Mouse (Mus musculus) limb, embryonic 14.5 days (tissue): ENCODE data around the gene Odf3b. TPM values are rescaled to one million over a fixed set of nuclear protein-coding genes. Genes with fewer than 3 reads are reported as not detected.
A peak's percentile ranks its signal among the peaks of the same experiment; 100 is the strongest.

Experiments used
- ATAC-seq: fragments of 200-750 bp; cut with Nextera tagmentation; 2 replicates; pipeline ENCODE4 v1.8.0; 2017; ENCODE audit warnings: low read depth, moderate number of reproducible peaks, moderate TSS enrichment; ENCODE audit not compliant: low FRiP score
- DNase-seq: peaks from one replicate; pipeline ENCODE4 v3.0.0-alpha.2; 2015; ENCODE audit warnings: low spot score
- H3K27ac ChIP-seq: fragments of 300-500 bp; sonication (generic); replicated peaks from 2 replicates; pipeline ENCODE4 v1.5.1; 2014; ENCODE audit warnings: low read depth, mild to moderate bottlenecking, low read length, moderate library complexity, mixed read lengths
- H3K27me3 ChIP-seq: fragments of 300-500 bp; sonication (generic); 2 replicates; pipeline ENCODE4 v1.6.1; 2014; ENCODE audit warnings: low read length, mixed read lengths; ENCODE audit not compliant: control insufficient read depth, insufficient read depth
- H3K36me3 ChIP-seq: fragments of 300-500 bp; sonication (generic); 2 replicates; pipeline ENCODE4 v1.6.1; 2014; ENCODE audit warnings: mild to moderate bottlenecking, low read length, moderate library complexity, mixed read lengths; ENCODE audit not compliant: control insufficient read depth, insufficient read depth
- H3K4me1 ChIP-seq: fragments of 300-500 bp; sonication (generic); 2 replicates; pipeline ENCODE4 v1.6.1; 2014; ENCODE audit warnings: antibody characterized with exemption, low read length, mixed read lengths; ENCODE audit not compliant: control insufficient read depth, insufficient read depth
- H3K4me2 ChIP-seq: fragments of 300-500 bp; sonication (generic); replicated peaks from 2 replicates; pipeline ENCODE4 v1.6.1; 2014; ENCODE audit warnings: low read depth, mild to moderate bottlenecking, low read length, moderate library complexity; ENCODE audit not compliant: severe bottlenecking
- H3K4me3 ChIP-seq: fragments of 300-500 bp; sonication (generic); replicated peaks from 2 replicates; pipeline ENCODE4 v1.5.1; 2014; ENCODE audit warnings: low read length
- H3K9ac ChIP-seq: fragments of 300-500 bp; sonication (generic); 2 replicates; pipeline ENCODE4 v1.6.1; 2014; ENCODE audit warnings: mild to moderate bottlenecking, low read depth, low read length, moderate library complexity; ENCODE audit not compliant: severe bottlenecking
- H3K9me3 ChIP-seq: fragments of 300-500 bp; sonication (generic); 2 replicates; pipeline ENCODE4 v1.6.1; 2016; ENCODE audit warnings: low read length; ENCODE audit not compliant: control insufficient read depth
- POLR2A ChIP-seq: fragments of 200-500 bp; IDR thresholded peaks from 2 replicates; pipeline ENCODE4 v1.8.0; 2012; ENCODE audit warnings: inconsistent platforms, mild to moderate bottlenecking, moderate library complexity, borderline replicate concordance; ENCODE audit not compliant: insufficient read depth, insufficient read length; ENCODE audit errors: extremely low read depth
- WGBS: fragments of 180-500 bp; shearing (Covaris S2); extraction: QIAGEN DNeasy Blood & Tissue Kit; methylation state at CpG from one replicate; pipeline ENCODE4 v1.1.7; 2014; 5-methylcytosine and 5-hydroxymethylcytosine counted together
- polyA plus RNA-seq, 2 experiments: library from polyadenylated mRNA; depleted of rRNA in 1 of 2; stranded (reverse) in 1 of 2; unstranded in 1 of 2; fragments of >200 nt; fragmentation: Nextera tagmentation in 1 of 2; extraction: Ambion mirVana in 1 of 2; gene quantifications; 2 replicates each; pipeline versions ENCODE4 v1.2.1 to v1.2.3; 2012 to 2014

Gene Odf3b
- polyA plus RNA-seq, 2 experiments: 0.62 to 0.67 TPM

GRCm38 (mm10) chr15:89355241-89356187 lies 23.6 kb downstream of the Odf3b start, which contains the start of the genes Lmf2 and Ncaph2:
Lmf2 (minus strand) TSS chr15:89355659.
Ncaph2 (plus strand) TSS chr15:89355719.
- H3K9ac ChIP-seq: peak within 1 kb of the TSS; percentile 83
- peak; percentile 51; the same call in 1 of the 2 replicates for TF ChIP-seq POLR2A
- no peaks in the 10 kb centered on the region for H3K27me3 ChIP-seq
- peaks cover 46% of the 10 kb centered on the region for H3K36me3 ChIP-seq
- H3K9me3 ChIP-seq: no peaks in the 10 kb centered on the region
- H3K4me1 ChIP-seq: peaks cover 18% of the 10 kb centered on the region
- DNase-seq (peak; percentile 95), ATAC-seq (peak; percentile 94)
- WGBS: under 1% methylated on average over 60 of the region's 64 CpGs
- peak within 1 kb of the TSS; percentile 77 for H3K4me2 ChIP-seq
- peak within 1 kb of the TSS; percentile 89 for H3K27ac ChIP-seq
- peak within 1 kb of the TSS; percentile 89 for H3K4me3 ChIP-seq

- Histone ChIP-seq H3K27me3 (no peaks in the 10 kb centered on the region), H3K4me1 (peaks cover 18% of the 10 kb centered on the region), H3K4me3 (peak overlapping the region; percentile 89), H3K9ac (peak overlapping the region; percentile 83), H3K4me2 (peak overlapping the region; percentile 77), H3K9me3 (no peaks in the 10 kb centered on the region), H3K36me3 (peaks cover 49% of the 10 kb centered on the region), H3K27ac (no peak overlapping the region)
- no peak for TF ChIP-seq POLR2A
- no peak for ATAC-seq
- 84% methylated on average over 6 of the region's 7 CpGs for WGBS
- DNase-seq: no peak
Measured at GRCm38 (mm10) chr15:89354455-89354854, 24.6 kb downstream of the Odf3b start.

GRCm38 (mm10) chr15:89353837-89354236 lies 25.2 kb downstream of the Odf3b start:
- Histone ChIP-seq H3K4me2 (no peak overlapping the region), H3K36me3 (peaks cover 49% of the 10 kb centered on the region), H3K4me3 (no peak overlapping the region), H3K9ac (no peak overlapping the region), H3K9me3 (no peaks in the 10 kb centered on the region), H3K27me3 (no peaks in the 10 kb centered on the region), H3K27ac (no peak overlapping the region), H3K4me1 (peaks cover 18% of the 10 kb centered on the region)
- ATAC-seq (no peak), DNase-seq (no peak)
- no peak for TF ChIP-seq POLR2A
- 93% methylated on average over 16 of the region's 16 CpGs for WGBS

GRCm38 (mm10) chr15:89352795-89353194 lies 26.3 kb downstream of the Odf3b start:
- no peaks in the 10 kb centered on the region for H3K9me3 ChIP-seq
- H3K4me2 ChIP-seq: no peak overlapping the region
- peaks cover 49% of the 10 kb centered on the region for H3K36me3 ChIP-seq
- H3K4me3 ChIP-seq: no peak overlapping the region
- H3K27me3 ChIP-seq: no peaks in the 10 kb centered on the region
- ATAC-seq (no peak), DNase-seq (no peak)
- peaks cover 18% of the 10 kb centered on the region for H3K4me1 ChIP-seq
- no peak overlapping the region for H3K27ac ChIP-seq
- WGBS: 98% methylated on average over 12 of the region's 12 CpGs
- H3K9ac ChIP-seq: no peak overlapping the region
- TF ChIP-seq POLR2A: no peak

- H3K4me2 ChIP-seq: no peak overlapping the region
- H3K4me3 ChIP-seq: no peak overlapping the region
- H3K9me3 ChIP-seq: no peaks in the 10 kb centered on the region
- peaks cover 44% of the 10 kb centered on the region for H3K36me3 ChIP-seq
- H3K9ac ChIP-seq: no peak overlapping the region
- TF ChIP-seq POLR2A: no peak
- no peaks in the 10 kb centered on the region for H3K27me3 ChIP-seq
- DNase-seq (no peak), ATAC-seq (no peak)
- peaks cover 11% of the 10 kb centered on the region for H3K4me1 ChIP-seq
- H3K27ac ChIP-seq: no peak overlapping the region
- WGBS: 93% methylated on average over 12 of the region's 14 CpGs
Measured at GRCm38 (mm10) chr15:89352054-89352453, 27.0 kb downstream of the Odf3b start.
